Mouse (Mus musculus) bone marrow, adult 2 months (tissue): ENCODE data around the gene Cdc42bpg. TPM values are rescaled to one million over a fixed set of nuclear protein-coding genes. Genes with fewer than 3 reads are reported as not detected.
"Not testable (repeated sequence)": the region's sequence is repeated elsewhere in the genome, so short reads cannot be mapped to it uniquely, and the experiment has no call there.

ENCODE experiments used
- H3K27ac ChIP-seq: fragments of 200-500 bp; 2 replicates; pipeline ENCODE4 v1.5.1; 2012; ENCODE audit warnings: low read depth, mild to moderate bottlenecking, control low read depth, inconsistent platforms, low read length; ENCODE audit not compliant: control insufficient read depth, poor library complexity, insufficient read depth
- H3K4me1 ChIP-seq: fragments of 200-500 bp; 2 replicates; pipeline ENCODE4 v1.6.1; 2011; ENCODE audit warnings: low read length; ENCODE audit not compliant: control insufficient read depth, insufficient read depth
- H3K4me3 ChIP-seq: fragments of 200-500 bp; replicated peaks from 2 replicates; pipeline ENCODE3; 2011; ENCODE audit warnings: mild to moderate bottlenecking, low read depth, low read length, control low read depth; ENCODE audit not compliant: control insufficient read depth
- CTCF ChIP-seq: fragments of 200-500 bp; IDR thresholded peaks from 2 replicates; pipeline ENCODE4 v1.5.1; 2011; ENCODE audit warnings: low read length, control low read depth; ENCODE audit not compliant: control insufficient read depth, insufficient read depth
- POLR2A ChIP-seq: fragments of 200-500 bp; IDR thresholded peaks from 2 replicates; pipeline ENCODE4 v1.6.1; 2011; ENCODE audit warnings: low read depth, mild to moderate bottlenecking, control low read depth, low read length, borderline replicate concordance; ENCODE audit not compliant: control insufficient read depth
- WGBS: fragments of 180-500 bp; shearing (Covaris S2); methylation state at CpG from one replicate; pipeline ENCODE4 v1.1.7; 2018; 5-methylcytosine and 5-hydroxymethylcytosine counted together
- polyA plus RNA-seq: library from polyadenylated mRNA; stranded (reverse); fragments of >200 nt; gene quantifications from 2 replicates; pipeline ENCODE4 v1.2.4, GENCODE M21; 2011; ENCODE audit warnings: low replicate concordance; ENCODE audit not compliant: missing spikeins, insufficient read depth, insufficient read length

Cdc42bpg gene
- polyA plus RNA-seq, 1 experiment, result 13.6 TPM

DNA sequence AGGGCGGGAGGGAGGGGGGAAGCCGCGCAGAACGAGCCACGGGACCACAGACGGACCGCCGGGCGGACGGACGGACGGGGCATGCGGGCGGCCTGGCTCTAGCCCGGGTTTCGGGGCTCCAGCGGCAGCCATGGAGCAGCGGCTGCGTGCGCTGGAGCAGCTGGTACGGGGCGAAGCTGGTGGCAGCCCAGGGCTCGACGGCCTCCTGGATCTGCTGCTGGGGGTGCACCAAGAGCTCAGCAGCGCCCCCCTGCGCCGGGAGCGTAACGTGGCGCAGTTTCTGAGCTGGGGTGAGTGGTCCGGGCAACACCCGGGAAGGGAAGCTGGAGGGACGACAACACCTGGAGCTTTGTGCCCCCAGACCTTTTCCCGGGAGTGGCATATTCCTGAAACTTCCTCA lies 330 bp downstream of the Cdc42bpg start:
- no peaks in the 10 kb centered on the region; the same call in none of the 2 replicates for H3K4me1 ChIP-seq
- peak overlapping the region; percentile 64 for H3K4me3 ChIP-seq
- WGBS, result 1% methylated on average over 30 of the region's 34 CpGs
- peak overlapping the region; percentile 55 for H3K27ac ChIP-seq
- TF ChIP-seq CTCF (peak; percentile 76), POLR2A (0 out of 2 replicates have a peak, but pooled peaks have one; percentile 52)

DNA sequence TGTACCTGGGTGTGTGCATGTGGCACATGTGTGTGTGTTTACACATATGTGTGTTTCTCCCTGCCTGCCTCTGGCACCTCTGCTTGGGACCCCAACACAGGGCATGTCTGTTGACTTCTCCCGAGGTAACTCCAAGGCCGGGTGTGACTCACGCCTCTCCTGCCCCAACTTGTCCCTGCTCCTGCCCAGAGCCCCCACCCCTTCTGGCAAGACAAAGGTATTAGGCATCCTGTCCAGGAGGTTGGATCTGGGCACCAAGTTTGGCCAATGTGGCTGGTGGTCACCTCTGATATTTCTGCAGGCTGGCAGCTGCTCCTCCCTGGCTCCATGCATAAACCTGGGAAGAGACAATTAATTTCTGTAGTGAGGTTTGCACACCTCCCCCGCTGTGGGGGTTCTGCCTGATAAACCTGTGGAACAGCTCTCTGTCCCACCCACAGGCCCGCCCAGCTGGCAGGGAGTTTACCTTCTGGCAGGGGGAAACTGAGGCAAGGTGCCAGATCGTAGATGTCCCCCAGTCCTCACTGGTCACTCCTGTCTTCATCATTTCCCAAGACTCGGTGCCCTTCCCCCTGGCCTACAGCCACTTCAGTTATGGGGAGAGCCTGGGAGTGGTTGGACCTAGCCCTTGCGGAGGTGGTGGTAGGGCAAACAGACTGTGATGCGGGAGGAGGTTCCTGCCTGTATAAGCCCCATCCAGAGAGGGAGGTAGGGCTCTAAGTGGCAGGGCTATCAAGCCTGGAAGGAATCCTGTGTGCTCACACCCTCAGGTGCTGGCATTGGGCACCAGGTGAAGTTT lies 1.7 kb downstream of the Cdc42bpg start:
- 82% methylated on average over 9 of the region's 9 CpGs for WGBS
- no peak for TF ChIP-seq POLR2A
- TF ChIP-seq CTCF, result no peak
- Histone ChIP-seq H3K27ac (no peak overlapping the region), H3K4me3 (no peak overlapping the region), H3K4me1 (no peaks in the 10 kb centered on the region; the same call in none of the 2 replicates)

DNA sequence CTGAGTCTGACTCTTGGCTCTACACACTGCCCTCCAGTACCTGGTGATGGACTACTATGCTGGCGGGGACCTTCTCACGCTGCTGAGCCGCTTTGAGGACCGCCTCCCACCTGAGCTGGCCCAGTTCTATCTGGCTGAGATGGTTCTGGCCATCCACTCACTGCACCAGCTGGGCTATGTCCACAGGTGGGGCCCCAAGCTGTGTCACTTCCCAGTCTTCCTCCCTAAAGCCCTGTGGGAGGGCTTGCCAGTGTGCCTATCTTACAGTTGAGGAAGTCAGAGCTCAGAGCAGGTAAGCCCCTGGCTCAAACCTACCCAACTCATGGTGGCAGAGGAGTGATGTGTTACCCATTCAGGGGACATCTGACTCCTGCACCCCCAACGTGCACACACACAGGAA lies 3.9 kb downstream of the Cdc42bpg start:
- TF ChIP-seq POLR2A, result no peak
- TF ChIP-seq CTCF, result no peak
- 87% methylated on average over 5 of the region's 5 CpGs for WGBS
- Histone ChIP-seq H3K27ac (no peak overlapping the region), H3K4me3 (no peak overlapping the region), H3K4me1 (no peaks in the 10 kb centered on the region; the same call in none of the 2 replicates)

DNA sequence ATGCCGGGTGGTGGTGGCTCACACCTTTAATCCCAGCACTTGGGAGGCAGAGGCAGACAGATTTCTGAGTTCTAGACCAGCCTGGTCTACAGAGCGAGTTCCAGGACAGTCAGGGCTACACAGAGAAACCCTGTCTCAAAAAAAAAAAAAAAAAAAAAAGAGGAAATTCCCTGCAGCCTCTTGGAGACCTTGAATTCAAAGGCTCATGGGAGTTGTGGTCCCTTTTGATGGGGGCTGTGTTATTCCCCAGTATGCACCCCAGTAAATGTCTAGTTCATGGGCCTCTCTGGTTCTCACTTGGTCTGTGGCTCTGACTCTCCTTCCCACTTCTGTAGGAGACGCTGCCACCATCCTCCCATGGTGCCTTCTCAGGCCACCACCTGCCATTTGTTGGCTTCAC lies 5.5 kb downstream of the Cdc42bpg start:
- not testable (repeated sequence) for H3K4me3 ChIP-seq, H3K4me1 ChIP-seq, H3K27ac ChIP-seq
- 78% methylated on average over 3 of the region's 3 CpGs for WGBS

DNA sequence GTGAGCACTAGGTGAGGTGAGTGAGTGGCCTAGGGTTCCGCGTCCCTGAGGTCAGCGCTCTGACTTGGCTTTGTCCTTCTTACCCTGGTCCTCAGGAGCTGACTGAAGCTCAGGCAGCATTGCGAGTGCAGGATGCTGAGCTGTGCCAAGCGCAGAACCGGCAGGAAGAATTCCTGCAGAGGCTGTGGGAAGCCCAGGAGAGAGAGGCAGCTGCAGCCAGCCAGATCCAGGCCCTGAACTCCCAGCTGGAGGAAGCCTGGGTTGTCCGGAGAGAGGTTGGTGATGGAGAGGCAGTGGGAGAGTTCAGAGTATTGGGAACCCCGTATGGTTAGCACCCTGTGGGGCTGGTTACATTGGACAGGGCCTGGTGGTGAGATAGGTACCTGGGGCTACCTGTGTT lies 7.5 kb downstream of the Cdc42bpg start:
- 91% methylated on average over 8 of the region's 8 CpGs for WGBS
- TF ChIP-seq POLR2A, result no peak
- TF ChIP-seq CTCF, result no peak
- no peak overlapping the region for H3K4me3 ChIP-seq
- H3K27ac ChIP-seq, result no peak overlapping the region
- no peaks in the 10 kb centered on the region for H3K4me1 ChIP-seq

DNA sequence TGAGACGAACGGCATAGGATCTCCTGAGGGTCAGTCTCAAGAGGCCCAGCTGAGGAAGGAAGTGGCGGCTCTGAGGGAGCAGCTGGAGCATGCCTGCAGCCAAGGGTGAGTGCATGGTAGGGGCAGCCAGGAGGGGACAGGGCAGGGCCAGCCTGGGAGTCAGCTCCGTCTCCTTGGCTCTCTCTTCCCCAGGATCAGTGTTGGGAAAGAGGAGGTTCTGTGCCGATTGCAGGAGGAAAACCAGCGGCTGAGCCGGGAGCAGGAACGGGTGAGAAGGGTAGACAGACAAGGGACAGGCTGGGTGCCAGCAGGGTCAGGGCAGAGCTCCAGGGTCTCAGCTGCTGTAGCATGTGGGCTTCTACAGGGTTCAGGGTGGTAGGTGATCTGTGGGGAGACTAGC lies 8.3 kb downstream of the Cdc42bpg start:
- no peak overlapping the region for H3K27ac ChIP-seq
- no peak overlapping the region for H3K4me3 ChIP-seq
- no peak for TF ChIP-seq CTCF
- TF ChIP-seq POLR2A, result no peak
- no peaks in the 10 kb centered on the region for H3K4me1 ChIP-seq
- 84% methylated on average over 8 of the region's 8 CpGs for WGBS

DNA sequence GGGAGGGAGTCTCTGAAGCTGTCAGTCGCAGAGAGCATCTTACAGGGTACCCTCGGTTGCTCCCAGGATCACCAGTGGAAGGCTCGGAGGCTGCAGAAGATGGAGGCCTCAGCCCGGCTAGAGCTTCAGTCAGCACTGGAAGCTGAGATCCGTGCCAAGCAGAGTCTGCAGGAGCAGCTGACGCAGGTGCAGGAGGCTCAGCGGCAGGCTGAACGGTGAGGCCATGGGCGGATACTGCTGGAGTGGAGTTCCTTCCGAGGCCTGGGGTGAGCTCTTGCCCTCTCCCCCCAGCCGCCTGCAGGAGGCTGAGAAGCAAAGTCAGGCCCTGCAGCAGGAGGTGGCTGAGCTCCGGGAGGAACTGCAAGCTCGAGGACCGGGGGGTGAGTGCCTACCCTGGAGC lies 9.3 kb downstream of the Cdc42bpg start:
- TF ChIP-seq CTCF (no peak), POLR2A (no peak)

DNA sequence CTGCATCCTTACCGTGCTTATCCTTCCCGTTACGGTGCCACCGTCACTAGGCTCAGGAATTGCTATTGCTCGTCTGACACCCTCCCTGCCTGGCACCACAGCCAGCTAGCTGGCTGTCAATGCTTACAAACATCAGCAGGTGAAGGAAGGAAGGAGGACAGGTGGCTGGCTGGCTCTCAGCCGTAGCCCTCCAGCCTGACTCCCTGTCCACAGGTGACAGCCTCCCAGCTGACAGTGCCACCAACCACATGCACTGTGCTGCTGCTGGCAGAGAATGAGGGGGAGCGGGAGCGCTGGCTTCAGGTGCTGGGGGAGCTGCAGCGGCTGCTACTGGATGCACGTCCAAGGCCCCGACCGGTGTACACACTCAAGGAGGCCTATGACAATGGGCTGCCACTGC lies 11.9 kb downstream of the Cdc42bpg start:
- Histone ChIP-seq H3K4me3 (no peak overlapping the region), H3K27ac (no peak overlapping the region; the same call in 1 of the 2 replicates), H3K4me1 (no peaks in the 10 kb centered on the region)
- TF ChIP-seq POLR2A (no peak), CTCF (no peak)
- 94% methylated on average over 12 of the region's 12 CpGs for WGBS

More for the DNA sequence above, 9.3 kb downstream of the Cdc42bpg start:
- Histone ChIP-seq H3K27ac (no peak overlapping the region), H3K4me3 (no peak overlapping the region), H3K4me1 (no peaks in the 10 kb centered on the region)
- WGBS, result 84% methylated on average over 14 of the region's 14 CpGs

DNA sequence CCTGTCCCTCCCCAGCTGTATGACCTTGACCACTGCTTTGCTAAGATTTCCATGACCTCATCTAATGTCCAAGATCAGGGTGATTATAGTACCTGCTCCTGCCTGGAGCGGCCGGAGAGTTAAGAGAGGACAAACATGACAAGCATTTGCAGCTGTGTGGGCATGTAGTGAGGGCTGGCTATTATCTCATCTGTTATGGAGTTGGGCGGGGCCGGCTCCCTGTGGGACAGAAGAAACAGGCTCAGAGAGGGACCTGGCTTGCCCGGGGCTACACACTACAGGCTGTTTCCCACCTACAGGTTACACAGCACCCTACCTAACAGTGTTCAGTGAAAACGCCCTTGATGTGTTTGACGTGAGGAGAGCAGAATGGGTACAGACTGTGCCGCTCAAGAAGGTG lies 15.1 kb downstream of the Cdc42bpg start:
- no peak overlapping the region for H3K27ac ChIP-seq
- 82% methylated on average over 8 of the region's 8 CpGs for WGBS
- no peak overlapping the region for H3K4me3 ChIP-seq
- H3K4me1 ChIP-seq, result no peaks in the 10 kb centered on the region
- TF ChIP-seq POLR2A (no peak), CTCF (no peak)
